Mouse (Mus musculus) hindbrain, embryonic 11.5 days (tissue): ENCODE measurements around the gene Dok1. TPM values are rescaled to one million over a fixed set of nuclear protein-coding genes. Genes with fewer than 3 reads are reported as not detected.
A peak's percentile ranks its signal among the peaks of the same experiment; 100 is the strongest.

Experiments used
- ATAC-seq: fragments of 200-750 bp; cut with Nextera tagmentation; 2 replicates; pipeline ENCODE4 v1.8.0; 2017; ENCODE audit warnings: mild to moderate bottlenecking, moderate TSS enrichment, moderate library complexity; ENCODE audit not compliant: low FRiP score
- DNase-seq: peaks from one replicate; pipeline ENCODE4 v3.0.0-alpha.2; 2015; ENCODE audit warnings: low spot score
- H3K27ac ChIP-seq: fragments of 300-500 bp; sonication (generic); 2 replicates; pipeline ENCODE4 v1.5.1; 2014; ENCODE audit warnings: mild to moderate bottlenecking, low read depth, low read length
- H3K27me3 ChIP-seq: fragments of 300-500 bp; sonication (generic); 2 replicates; pipeline ENCODE4 v1.6.1; 2014; ENCODE audit warnings: mild to moderate bottlenecking, low read length, moderate library complexity, mixed read lengths; ENCODE audit not compliant: control insufficient read depth, insufficient read depth
- H3K36me3 ChIP-seq: fragments of 300-500 bp; sonication (generic); 2 replicates; pipeline ENCODE4 v1.6.1; 2014; ENCODE audit warnings: mild to moderate bottlenecking, low read length, moderate library complexity, mixed read lengths; ENCODE audit not compliant: control insufficient read depth, insufficient read depth
- H3K4me1 ChIP-seq: fragments of 300-500 bp; sonication (generic); replicated peaks from 2 replicates; pipeline ENCODE4 v1.6.1; 2014; ENCODE audit warnings: low read length, mixed read lengths; ENCODE audit not compliant: control insufficient read depth, insufficient read depth
- H3K4me2 ChIP-seq: fragments of 300-500 bp; sonication (generic); replicated peaks from 2 replicates; pipeline ENCODE4 v1.6.1; 2014; ENCODE audit warnings: mild to moderate bottlenecking, low read depth, low read length
- H3K4me3 ChIP-seq: fragments of 300-500 bp; sonication (generic); 2 replicates; pipeline ENCODE4 v1.5.1; 2014; ENCODE audit warnings: low read depth, low read length
- H3K9ac ChIP-seq: fragments of 300-500 bp; sonication (generic); 2 replicates; pipeline ENCODE4 v1.6.1; 2014; ENCODE audit warnings: low read depth, low read length
- H3K9me3 ChIP-seq: fragments of 300-500 bp; sonication (generic); 2 replicates; pipeline ENCODE4 v1.6.1; 2016; ENCODE audit warnings: low read length; ENCODE audit not compliant: control insufficient read depth
- WGBS: fragments of 180-500 bp; shearing (Covaris S2); extraction: QIAGEN DNeasy Blood & Tissue Kit; methylation state at CpG from one replicate; pipeline ENCODE4 v1.1.7; 2014; 5-methylcytosine and 5-hydroxymethylcytosine counted together
- polyA plus RNA-seq: library from polyadenylated mRNA; unstranded; fragments of >200 nt; fragmentation: Nextera tagmentation; extraction: Ambion mirVana; gene quantifications from 2 replicates; pipeline ENCODE4 v1.2.1, GENCODE M21; 2014

Gene Dok1
- polyA plus RNA-seq, 1 experiment from 2014 or later: 6.6 TPM

GRCm38 (mm10) chr6:83069488-83070246, 36.4 kb upstream of the Dok1 start:
- H3K27me3 ChIP-seq: peaks cover 96% of the 10 kb centered on the region
- peaks cover 10% of the 10 kb centered on the region for H3K4me1 ChIP-seq
- WGBS: under 1% methylated on average over 65 of the region's 69 CpGs
- H3K9ac ChIP-seq: no peak overlapping the region
- no peak for ATAC-seq
- no peaks in the 10 kb centered on the region for H3K36me3 ChIP-seq
- no peak overlapping the region for H3K27ac ChIP-seq
- H3K4me2 ChIP-seq: 0 out of 2 replicates have a peak overlapping the region, but pooled peaks have one; percentile 12
- peak; percentile 62 for DNase-seq
- H3K9me3 ChIP-seq: no peaks in the 10 kb centered on the region
- H3K4me3 ChIP-seq: peak overlapping the region; percentile 2; the same call in 1 of the 2 replicates

- no peak overlapping the region for H3K27ac ChIP-seq
- peak; percentile 63 for DNase-seq
Measured at GRCm38 (mm10) chr6:83068706-83069487, 35.6 kb upstream of the Dok1 start.

DNA sequence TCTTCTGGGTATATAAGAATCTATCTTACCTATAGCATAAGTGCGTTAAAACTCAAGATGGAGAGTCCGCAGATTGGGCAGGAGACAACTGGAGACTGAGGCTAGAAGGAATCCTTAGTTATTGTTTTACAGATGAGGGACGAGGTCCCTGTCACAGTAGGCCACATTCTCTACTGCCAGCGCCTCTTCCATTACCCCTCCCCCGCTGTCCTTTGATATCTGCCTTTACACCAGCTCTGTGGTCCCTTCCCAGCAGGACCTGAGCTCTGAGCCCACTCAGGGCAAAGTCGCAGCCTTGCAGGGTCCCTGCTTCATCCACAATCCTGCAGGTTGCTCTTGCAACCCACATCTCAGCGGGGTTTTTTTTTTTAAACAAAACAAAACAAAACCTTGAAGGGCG, 35.0 kb upstream of the Dok1 start:
- H3K27ac ChIP-seq: no peak overlapping the region
- peak overlapping the region; percentile 4; the same call in 1 of the 2 replicates for H3K4me3 ChIP-seq
- H3K4me1 ChIP-seq: peaks cover 10% of the 10 kb centered on the region
- H3K4me2 ChIP-seq: no peak overlapping the region
- no peaks in the 10 kb centered on the region for H3K9me3 ChIP-seq
- peaks cover 96% of the 10 kb centered on the region for H3K27me3 ChIP-seq
- no peak for ATAC-seq
- H3K9ac ChIP-seq: no peak overlapping the region
- H3K36me3 ChIP-seq: no peaks in the 10 kb centered on the region
- peak; percentile 38 for DNase-seq
- 3% methylated on average over 8 of the region's 8 CpGs for WGBS

More at GRCm38 (mm10) chr6:83068706-83069487, 35.6 kb upstream of the Dok1 start:
- under 1% methylated on average over 81 of the region's 81 CpGs for WGBS
- Histone ChIP-seq H3K4me2 (0 out of 2 replicates have a peak overlapping the region, but pooled peaks have one; percentile 2), H3K36me3 (no peaks in the 10 kb centered on the region), H3K9ac (no peak overlapping the region), H3K9me3 (no peaks in the 10 kb centered on the region), H3K4me1 (peaks cover 10% of the 10 kb centered on the region), H3K4me3 (peak overlapping the region; percentile 22), H3K27me3 (peaks cover 95% of the 10 kb centered on the region)
- ATAC-seq: no peak

GRCm38 (mm10) chr6:83066441-83066840, 33.2 kb upstream of the Dok1 start:
- peaks cover 93% of the 10 kb centered on the region for H3K27me3 ChIP-seq
- H3K9me3 ChIP-seq: no peaks in the 10 kb centered on the region
- no peak overlapping the region for H3K4me3 ChIP-seq
- DNase-seq: no peak
- no peak overlapping the region for H3K27ac ChIP-seq
- no peak overlapping the region for H3K4me2 ChIP-seq
- ATAC-seq: no peak
- H3K9ac ChIP-seq: no peak overlapping the region
- WGBS: 30% methylated on average over 6 of the region's 6 CpGs
- no peaks in the 10 kb centered on the region for H3K36me3 ChIP-seq
- H3K4me1 ChIP-seq: peaks cover 10% of the 10 kb centered on the region

DNA sequence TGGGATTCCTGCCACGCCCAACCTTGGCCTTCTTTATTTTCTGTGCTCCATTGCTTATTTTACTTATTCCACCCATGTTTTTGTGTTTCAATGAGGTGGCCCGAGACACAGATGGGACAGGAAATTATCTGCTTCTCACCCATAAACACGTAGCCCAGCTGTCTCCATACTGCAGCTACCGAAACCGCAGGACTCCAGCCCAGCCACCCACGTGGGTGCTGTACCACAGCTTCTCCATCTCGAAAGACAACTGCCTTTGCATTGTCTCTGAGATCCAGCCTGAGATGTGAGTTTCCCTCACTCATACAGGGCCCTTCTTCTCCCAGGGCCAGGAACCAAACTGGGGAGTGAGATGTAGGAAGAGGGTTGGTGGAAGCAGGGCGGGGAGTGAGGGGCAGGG, 32.7 kb upstream of the Dok1 start:
- no peaks in the 10 kb centered on the region for H3K9me3 ChIP-seq
- H3K27me3 ChIP-seq: peaks cover 89% of the 10 kb centered on the region
- DNase-seq (no peak), ATAC-seq (no peak)
- no peak overlapping the region for H3K4me2 ChIP-seq
- no peaks in the 10 kb centered on the region for H3K36me3 ChIP-seq
- H3K9ac ChIP-seq: no peak overlapping the region
- peaks cover 7% of the 10 kb centered on the region for H3K4me1 ChIP-seq
- no peak overlapping the region for H3K27ac ChIP-seq
- no peak overlapping the region for H3K4me3 ChIP-seq
- 44% methylated on average over 8 of the region's 8 CpGs for WGBS

GRCm38 (mm10) chr6:83058725-83059124, 25.5 kb upstream of the Dok1 start:
- H3K4me3 ChIP-seq: no peak overlapping the region
- H3K4me2 ChIP-seq: no peak overlapping the region
- ATAC-seq: no peak
- H3K36me3 ChIP-seq: no peaks in the 10 kb centered on the region
- DNase-seq: no peak
- H3K27me3 ChIP-seq: peaks cover 19% of the 10 kb centered on the region
- H3K9me3 ChIP-seq: no peaks in the 10 kb centered on the region
- H3K27ac ChIP-seq: no peak overlapping the region
- 77% methylated on average over 2 of the region's 2 CpGs for WGBS
- H3K9ac ChIP-seq: no peak overlapping the region
- H3K4me1 ChIP-seq: 0 out of 2 replicates have a peak, but pooled peaks cover 7% of the 10 kb centered on the region

- no peak within 1 kb of the TSS for H3K9ac ChIP-seq
- no peak within 1 kb of the TSS for H3K4me2 ChIP-seq
- H3K4me3 ChIP-seq: no peak within 1 kb of the TSS
- no peaks in the 10 kb centered on the region for H3K9me3 ChIP-seq
- DNase-seq: no peak
- H3K27me3 ChIP-seq: peaks cover 10% of the 10 kb centered on the region
- no peak within 1 kb of the TSS for H3K27ac ChIP-seq
- H3K36me3 ChIP-seq: no peaks in the 10 kb centered on the region
- peaks cover 11% of the 10 kb centered on the region; the same call in 1 of the 2 replicates for H3K4me1 ChIP-seq
- 59% methylated on average over 3 of the region's 3 CpGs for WGBS
- no peak for ATAC-seq
Measured at GRCm38 (mm10) chr6:83057790-83058189, 24.5 kb upstream of the Dok1 start, which contains the start of gene Dqx1. Gene Dqx1 (plus strand): TSS chr6:83057844.

DNA sequence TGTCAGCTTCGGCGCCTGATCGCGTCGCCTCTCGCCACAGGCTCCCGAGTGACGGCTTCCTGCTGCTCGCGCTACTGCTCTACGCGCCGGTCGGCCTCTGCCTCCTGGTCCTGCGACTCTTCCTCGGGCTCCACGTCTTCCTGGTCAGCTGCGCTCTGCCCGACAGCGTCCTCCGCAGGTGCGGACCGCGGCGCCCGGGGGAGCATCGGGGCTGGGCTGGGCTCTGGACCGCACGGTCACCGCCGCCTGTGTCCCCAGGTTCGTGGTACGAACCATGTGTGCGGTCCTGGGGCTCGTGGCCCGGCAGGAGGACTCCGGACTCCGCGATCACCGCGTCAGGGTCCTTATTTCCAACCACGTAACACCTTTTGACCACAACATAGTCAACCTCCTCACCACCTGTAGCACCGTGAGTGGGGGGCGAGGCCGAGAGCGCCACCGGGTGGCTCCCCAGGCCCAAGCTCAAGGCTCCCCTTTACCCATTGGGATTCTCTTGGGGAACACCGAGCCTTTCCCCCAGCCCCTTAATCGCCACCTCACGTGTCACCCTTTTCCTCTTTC, 21.7 kb upstream of the Dok1 start, which contains the start of gene Htra2:
Gene Htra2 (minus strand): TSS at position 403 of the 561 bp plus-strand sequence.
- Histone ChIP-seq H3K9me3 (no peaks in the 10 kb centered on the region), H3K4me1 (peaks cover 14% of the 10 kb centered on the region; the same call in 1 of the 2 replicates), H3K4me3 (peak within 1 kb of the TSS; percentile 100), H3K36me3 (no peaks in the 10 kb centered on the region), H3K27ac (peak within 1 kb of the TSS; percentile 88), H3K27me3 (no peaks in the 10 kb centered on the region), H3K9ac (peak within 1 kb of the TSS; percentile 91), H3K4me2 (peak within 1 kb of the TSS; percentile 87)
- under 1% methylated on average over 50 of the region's 50 CpGs for WGBS
- ATAC-seq (no peak; the same call in 1 of the 2 replicates), DNase-seq (no peak)
